In the genomic region with DNA sequence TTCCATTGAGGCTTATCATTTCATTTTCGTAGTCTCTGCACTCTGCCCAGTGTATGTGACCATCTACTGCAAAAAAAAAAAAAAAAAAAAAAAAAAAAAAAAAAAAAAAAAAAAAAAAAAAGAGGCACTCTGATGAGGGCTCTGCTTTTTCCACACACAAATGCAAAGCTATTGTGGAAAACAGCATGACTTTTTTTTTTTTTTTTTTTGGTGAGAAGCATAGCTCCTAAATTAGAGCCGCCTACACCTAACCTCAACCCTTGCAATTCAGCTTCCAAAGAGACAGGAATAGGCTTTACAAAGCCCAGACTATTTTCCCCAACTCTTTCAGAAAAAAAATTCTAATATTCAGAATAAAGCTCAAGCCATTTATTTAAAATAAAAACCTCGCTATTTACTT, we compare ENCODE assay signal across 22 mouse cellular contexts. TPM values are rescaled to one million over a fixed set of nuclear protein-coding genes. Genes with fewer than 3 reads are reported as not detected.
"Had no signal": no experiment of that assay in that cellular context is flagged by ENCODE, and none has a peak within 500 bp of the region (broad histone marks: within the 10 kb centered on the region; RNA-seq: fewer than 3 reads in every experiment).

No protein-coding gene starts in this region.

- ATAC-seq: midbrain, embryonic 13.5 days; midbrain, embryonic 15.5 days had no signal

- H3K4me1 ChIP-seq: midbrain, embryonic 15.5 days; neural tube, embryonic 13.5 days; neural tube, embryonic 15.5 days; stomach, embryonic 15.5 days had no signal

- H3K4me3 ChIP-seq: megakaryocyte, embryonic 14.5 days; midbrain, embryonic 13.5 days; midbrain, embryonic 15.5 days; neural tube, embryonic 13.5 days; neural tube, embryonic 15.5 days; stomach, embryonic 15.5 days had no signal

- H3K9ac ChIP-seq: lung, embryonic 14.5 days; midbrain, embryonic 13.5 days; midbrain, embryonic 15.5 days; neural tube, embryonic 13.5 days; neural tube, embryonic 15.5 days; stomach, embryonic 15.5 days had no signal

- H3K36me3 ChIP-seq: midbrain, embryonic 13.5 days; midbrain, embryonic 15.5 days; neural tube, embryonic 13.5 days; neural tube, embryonic 15.5 days; stomach, embryonic 15.5 days had no signal

- H3K4me2 ChIP-seq: lung, embryonic 14.5 days; midbrain, embryonic 11.5 days; midbrain, embryonic 13.5 days; midbrain, embryonic 15.5 days; neural tube, embryonic 13.5 days; neural tube, embryonic 15.5 days; stomach, embryonic 15.5 days had no signal

- DNase-seq: lung, adult 18-20 months; lung, embryonic 14.5 days; lung, postnatal 14 days; lung, postnatal 36 days; right cerebral cortex, postnatal 14 days; thymus, adult 18-20 months; thymus, postnatal 14 days; thymus, postnatal 36 days had no signal

- H3K27me3 ChIP-seq: megakaryocyte, embryonic 14.5 days; midbrain, embryonic 13.5 days; midbrain, embryonic 15.5 days; neural tube, embryonic 13.5 days; neural tube, embryonic 15.5 days; stomach, embryonic 15.5 days had no signal

- H3K27ac ChIP-seq: macrophage; midbrain, embryonic 13.5 days; midbrain, embryonic 15.5 days; neural tube, embryonic 13.5 days; neural tube, embryonic 15.5 days; stomach, embryonic 15.5 days; stomach, postnatal 0 days had no signal

- H3K9me3 ChIP-seq: megakaryocyte, embryonic 14.5 days; midbrain, embryonic 13.5 days; midbrain, embryonic 15.5 days; neural tube, embryonic 13.5 days; neural tube, embryonic 15.5 days; stomach, embryonic 15.5 days had no signal

RNA-seq across cellular contexts. Expression of a gene that starts 54.0 kb away (rescaled TPM):
- polyA plus RNA-seq: liver, embryonic 16.5 days; lung, embryonic 14.5 days; lung, embryonic 16.5 days; midbrain, embryonic 11.5 days; midbrain, embryonic 13.5 days; midbrain, embryonic 15.5 days; midbrain, postnatal 0 days; neural tube, embryonic 11.5 days; neural tube, embryonic 13.5 days; neural tube, embryonic 15.5 days; stomach, embryonic 15.5 days; stomach, postnatal 0 days; thymus, postnatal 0 days had no signal
